In the genomic region with DNA sequence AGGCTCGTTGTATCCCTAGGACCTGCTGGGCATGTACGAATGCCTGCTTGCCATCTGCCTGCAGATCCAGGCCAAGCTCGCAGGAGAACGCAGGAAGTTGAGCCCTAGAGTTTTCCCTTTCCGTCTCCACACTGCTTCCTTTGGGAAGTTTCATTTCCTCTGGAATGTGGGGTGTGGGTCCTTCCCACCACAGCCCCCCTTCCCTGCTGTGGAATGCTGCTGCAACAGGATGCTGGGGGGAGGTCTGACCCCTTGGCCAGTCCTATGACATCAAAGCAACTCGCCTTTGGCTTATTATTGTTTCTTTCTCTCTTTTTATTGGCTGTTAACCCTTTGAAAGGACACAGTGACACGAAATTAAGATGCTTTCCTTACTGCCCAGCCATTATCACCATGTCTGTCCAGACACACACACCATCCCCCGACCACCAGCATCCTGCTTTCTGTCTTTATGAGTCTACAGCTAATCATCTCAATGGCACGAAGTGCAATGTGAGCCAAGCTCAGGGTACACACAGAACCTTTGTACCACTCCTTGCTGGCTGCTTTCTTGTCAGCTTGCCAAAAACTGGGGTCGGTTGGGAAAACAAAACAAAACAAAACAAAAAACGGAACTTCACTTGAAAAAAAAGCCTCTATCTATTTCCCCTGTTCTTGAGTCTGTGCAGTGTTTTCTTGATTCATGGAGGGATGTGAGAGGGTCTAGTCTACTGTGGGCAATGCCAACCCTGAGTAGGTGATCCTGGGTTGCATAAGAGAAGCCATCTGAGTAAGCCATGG, we compare ENCODE assay signal across 8 mouse cellular contexts.
DNase-seq lines count a peak whose midpoint lies in the region; ATAC-seq lines count a peak whose summit lies in the region.

No protein-coding gene starts in this region.

- H3K27ac ChIP-seq in hindbrain, embryonic 13.5 days: peak overlapping the region; percentile 52
- H3K27ac ChIP-seq in limb, embryonic 15.5 days: peak overlapping the region; percentile 50; the same call in 1 of the 2 replicates

- peaks cover 44% of the 10 kb centered on the region for H3K4me1 ChIP-seq in hindbrain, embryonic 13.5 days (replicated peaks)
- H3K4me1 ChIP-seq in limb, embryonic 15.5 days: peaks cover 26% of the 10 kb centered on the region

- DNase-seq in adrenal gland, adult 2 months: peak; percentile 9
- no peak for DNase-seq in adrenal gland, adult 8-10 months
- peak; percentile 69 for DNase-seq in embryo, embryonic 10.5 days (ENCODE audit: low spot score)
- no peak for DNase-seq in urinary bladder, postnatal 14 days (ENCODE audit: low spot score)
- DNase-seq in left cerebral cortex, postnatal 36 days (ENCODE audit: low spot score in 2 of 2): no peak

- WGBS in hindbrain, embryonic 13.5 days: 23% methylated on average over 11 of the region's 11 CpGs
- 15% methylated on average over 11 of the region's 11 CpGs for WGBS in limb, embryonic 15.5 days

- ATAC-seq in hindbrain, embryonic 13.5 days (ENCODE audit: low FRiP score): no peak
- ATAC-seq in limb, embryonic 15.5 days (ENCODE audit: insufficient number of reproducible peaks, low FRiP score, low TSS enrichment, low read depth): peak; percentile 30; the same call in 1 of the 2 replicates
- no peak for ATAC-seq in erythroid progenitor cell, adult 5-6 weeks (replicated peaks; ENCODE audit: low FRiP score, poor library complexity, severe bottlenecking)

- no peaks in the 10 kb centered on the region for H3K27me3 ChIP-seq in hindbrain, embryonic 13.5 days
- H3K27me3 ChIP-seq in limb, embryonic 15.5 days: no peaks in the 10 kb centered on the region

- H3K9ac ChIP-seq in hindbrain, embryonic 13.5 days: no peak overlapping the region
- H3K9ac ChIP-seq in limb, embryonic 15.5 days: no peak overlapping the region

- H3K4me3 ChIP-seq in hindbrain, embryonic 13.5 days: no peak overlapping the region
- no peak overlapping the region for H3K4me3 ChIP-seq in limb, embryonic 15.5 days

- no peaks in the 10 kb centered on the region for H3K36me3 ChIP-seq in hindbrain, embryonic 13.5 days
- H3K36me3 ChIP-seq in limb, embryonic 15.5 days: no peaks in the 10 kb centered on the region

- intact Hi-C loops in left cerebral cortex, postnatal 36 days (cut with DNase I): no loop called here

- no peaks in the 10 kb centered on the region for H3K9me3 ChIP-seq in hindbrain, embryonic 13.5 days
- H3K9me3 ChIP-seq in limb, embryonic 15.5 days: no peaks in the 10 kb centered on the region

- no peak overlapping the region for H3K4me2 ChIP-seq in hindbrain, embryonic 13.5 days
- H3K4me2 ChIP-seq in limb, embryonic 15.5 days: no peak overlapping the region

Comparison
In these comparisons a context has a peak if more than half of its experiments do, and no peak if none do; other contexts are left out.
1. DNase-seq: peak in adrenal gland, adult 2 months (single experiment) and embryo, embryonic 10.5 days (single experiment); none in adrenal gland, adult 8-10 months (single experiment), urinary bladder, postnatal 14 days (single experiment) and left cerebral cortex, postnatal 36 days (0 of 2).